Mouse (Mus musculus): ENCODE data around the gene Atp6v0a1.

DNA sequence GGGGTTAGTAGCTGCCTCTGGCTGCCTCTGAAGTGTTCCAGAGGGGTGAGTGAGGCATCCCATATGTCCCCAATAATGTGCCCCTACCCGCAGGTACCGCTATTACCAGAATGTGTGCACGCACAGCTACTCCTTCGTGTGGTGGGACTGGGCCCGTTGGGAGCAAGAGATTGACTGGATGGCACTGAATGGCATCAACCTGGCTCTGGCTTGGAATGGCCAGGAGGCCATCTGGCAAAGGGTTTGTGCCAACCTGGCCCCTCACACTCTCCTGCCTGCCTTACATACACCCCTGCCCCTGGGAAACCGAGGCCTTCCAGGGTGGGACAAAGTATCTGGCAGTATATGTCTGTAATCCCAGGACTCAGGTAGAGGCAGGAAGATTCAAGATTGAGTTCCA lies 61.7 kb downstream of the Atp6v0a1 start:
- no peak for TF ChIP-seq MYOG (IDR thresholded peaks at IDR 0.05; ENCODE audit: control insufficient read depth in 1 of 3, insufficient read depth in 1 of 3, insufficient read length in 2 of 3, low read depth in 2 of 3)
- no peak for TF ChIP-seq TCF12 (IDR thresholded peaks at IDR 0.05; ENCODE audit: insufficient read depth, poor library complexity, severe bottlenecking)
- TF ChIP-seq POLR2A (IDR thresholded peaks at IDR 0.05; ENCODE audit: insufficient read length, low read depth) = no peak
- no peak for TF ChIP-seq MYOD1 (IDR thresholded peaks at IDR 0.05; ENCODE audit: control insufficient read depth in 1 of 3, insufficient read length in 2 of 3, low read depth in 2 of 3)
- no peak for TF ChIP-seq REST (IDR thresholded peaks at IDR 0.05; ENCODE audit: insufficient read depth, insufficient read length)
- TF ChIP-seq MAX (IDR thresholded peaks at IDR 0.05; ENCODE audit: low read depth) = no peak
- no peak for TF ChIP-seq CEBPB (IDR thresholded peaks at IDR 0.05; ENCODE audit: insufficient read depth, poor library complexity, severe bottlenecking)
- no peak for TF ChIP-seq USF1 (IDR thresholded peaks at IDR 0.05; ENCODE audit: low read depth)
- no peak for TF ChIP-seq POLR2AphosphoS2 (IDR thresholded peaks at IDR 0.05; ENCODE audit: insufficient read length, low read depth)
- TF ChIP-seq TCF3 (IDR thresholded peaks at IDR 0.05; ENCODE audit: insufficient read length, low read depth) = no peak
- no peak for TF ChIP-seq E2F4 (IDR thresholded peaks at IDR 0.05; ENCODE audit: insufficient read depth)
